Mouse (Mus musculus) CH12.LX (cell line): ENCODE results near the gene Ppp1r9b. TPM values are rescaled to one million over a fixed set of nuclear protein-coding genes. Genes with fewer than 3 reads are reported as not detected.
A peak's percentile ranks its signal among the peaks of the same experiment; 100 is the strongest.

Experiments
- DNase-seq: peaks from one replicate; pipeline ENCODE4 v3.0.0-alpha.2; 2013; ENCODE audit errors: extremely low read depth
- H3K27ac ChIP-seq: 2 replicates; pipeline ENCODE4 v1.5.1; 2012; ENCODE audit warnings: low read depth, mild to moderate bottlenecking, control low read depth, moderate library complexity; ENCODE audit not compliant: insufficient read depth
- H3K27me3 ChIP-seq: replicated peaks from 2 replicates; pipeline ENCODE3; 2012; ENCODE audit warnings: inconsistent platforms
- H3K36me3 ChIP-seq, 2 experiments: replicated peaks in 1 of 2; 2 replicates each; pipeline versions ENCODE3 to v1.6.1; 2012; ENCODE audit warnings: inconsistent platforms in 1 of 2, low read length in 1 of 2, mild to moderate bottlenecking in 1 of 2, mixed read lengths in 1 of 2, moderate library complexity in 1 of 2; ENCODE audit not compliant: control insufficient read depth in 1 of 2, insufficient read depth in 1 of 2
- H3K4me1 ChIP-seq, 2 experiments: 2 replicates each; pipeline ENCODE4 v1.6.1; 2012; ENCODE audit warnings: inconsistent platforms in 1 of 2, moderate library complexity in 1 of 2; ENCODE audit not compliant: insufficient read depth in 2 of 2, control insufficient read depth in 1 of 2
- H3K4me2 ChIP-seq: 2 replicates; pipeline ENCODE4 v1.6.1; 2012; ENCODE audit warnings: low read depth, mild to moderate bottlenecking, control low read depth; ENCODE audit not compliant: poor library complexity, insufficient read depth, severe bottlenecking
- H3K4me3 ChIP-seq, 3 experiments: fragments of 150-350 bp in 1 of 3; sonication (generic) in 1 of 3; replicated peaks in 1 of 3; 2 replicates each; pipeline versions ENCODE3 to v1.5.1; 2011 to 2012; ENCODE audit warnings: low read depth in 2 of 3, low read length in 2 of 3, mild to moderate bottlenecking in 2 of 3, moderate library complexity in 2 of 3, control low read depth in 1 of 3, improper control_type of control experiment in 1 of 3, inconsistent platforms in 1 of 3, mixed read lengths in 1 of 3; ENCODE audit not compliant: poor library complexity in 1 of 3
- H3K79me2 ChIP-seq: replicated peaks from 2 replicates; pipeline ENCODE4 v1.6.1; 2012; ENCODE audit warnings: mild to moderate bottlenecking, moderate library complexity; ENCODE audit not compliant: control insufficient read depth, poor library complexity, insufficient read depth, severe bottlenecking; ENCODE audit errors: extremely low read depth
- H3K9ac ChIP-seq: 2 replicates; pipeline ENCODE4 v1.6.1; 2012; ENCODE audit warnings: low read depth, mild to moderate bottlenecking, control low read depth, moderate library complexity; ENCODE audit not compliant: insufficient read depth
- H3K9me3 ChIP-seq: replicated peaks from 2 replicates; pipeline ENCODE3; 2012; ENCODE audit warnings: low read length, inconsistent platforms, mixed read lengths
- BHLHE40 ChIP-seq: IDR thresholded peaks from 2 replicates; pipeline ENCODE4 v1.6.1; 2011; ENCODE audit warnings: mild to moderate bottlenecking, low read depth, low read length, improper control_type of control experiment
- CHD1 ChIP-seq: IDR thresholded peaks from 2 replicates; pipeline ENCODE4 v1.6.1; 2012; ENCODE audit warnings: low read depth, low read length, improper control_type of control experiment, inconsistent platforms
- CTCF ChIP-seq, 2 experiments: IDR thresholded peaks in 1 of 2; conservative IDR thresholded peaks in 1 of 2; 2 replicates each; pipeline ENCODE4 v1.5.1; 2011 to 2012; ENCODE audit warnings: low read depth in 2 of 2, low read length in 2 of 2, improper control_type of control experiment in 1 of 2, inconsistent platforms in 1 of 2, mild to moderate bottlenecking in 1 of 2, moderate library complexity in 1 of 2
- ELF1 ChIP-seq: IDR thresholded peaks from 2 replicates; pipeline ENCODE4 v1.6.1; 2014; ENCODE audit warnings: low read depth, mild to moderate bottlenecking, inconsistent platforms, low read length, improper control_type of control experiment
- EP300 ChIP-seq: IDR thresholded peaks from 2 replicates; pipeline ENCODE4 v1.6.1; 2011; ENCODE audit warnings: low read length, improper control_type of control experiment
- ETS1 ChIP-seq: conservative IDR thresholded peaks from 2 replicates; pipeline ENCODE4 v1.6.1; 2012; ENCODE audit warnings: low read depth, mild to moderate bottlenecking, inconsistent platforms, low read length, improper control_type of control experiment, moderate library complexity
- GABPA ChIP-seq: IDR thresholded peaks from 2 replicates; pipeline ENCODE4 v1.6.1; 2012; ENCODE audit warnings: low read depth, low read length, improper control_type of control experiment, inconsistent platforms; ENCODE audit not compliant: insufficient replicate concordance
- MAFK ChIP-seq: IDR thresholded peaks from 2 replicates; pipeline ENCODE4 v1.6.1; 2011; ENCODE audit warnings: low read length, improper control_type of control experiment; ENCODE audit not compliant: insufficient replicate concordance
- MAX ChIP-seq: IDR thresholded peaks from 2 replicates; pipeline ENCODE4 v1.6.1; 2011; ENCODE audit warnings: low read length, improper control_type of control experiment
- MAZ ChIP-seq: IDR thresholded peaks from 2 replicates; pipeline ENCODE4 v1.6.1; 2012; ENCODE audit warnings: low read depth, mild to moderate bottlenecking, inconsistent platforms, low read length, improper control_type of control experiment, moderate library complexity
- MEF2A ChIP-seq: IDR thresholded peaks from 2 replicates; pipeline ENCODE4 v1.6.1; 2014; ENCODE audit warnings: low read depth, mild to moderate bottlenecking, inconsistent platforms, low read length, improper control_type of control experiment, borderline replicate concordance
- NELFE ChIP-seq: IDR thresholded peaks from 2 replicates; pipeline ENCODE4 v1.6.1; 2011; ENCODE audit warnings: low read depth, low read length, improper control_type of control experiment
- POLR2A ChIP-seq: IDR thresholded peaks from 2 replicates; pipeline ENCODE4 v1.6.1; 2011; ENCODE audit warnings: low read depth, mild to moderate bottlenecking, improper control_type of control experiment, low read length
- RAD21 ChIP-seq: IDR thresholded peaks from 2 replicates; pipeline ENCODE4 v1.6.1; 2011; ENCODE audit warnings: low read depth, mild to moderate bottlenecking, low read length, improper control_type of control experiment, moderate library complexity
- SIN3A ChIP-seq: IDR thresholded peaks from 2 replicates; pipeline ENCODE4 v1.6.1; 2012; ENCODE audit warnings: low read length, improper control_type of control experiment, inconsistent platforms
- TBP ChIP-seq: conservative IDR thresholded peaks from 2 replicates; pipeline ENCODE4 v1.6.1; 2011; ENCODE audit warnings: low read depth, low read length, improper control_type of control experiment
- TCF12 ChIP-seq: IDR thresholded peaks from 2 replicates; pipeline ENCODE4 v1.6.1; 2014; ENCODE audit warnings: low read depth, mild to moderate bottlenecking, inconsistent platforms, low read length, improper control_type of control experiment
- UBTF ChIP-seq: IDR thresholded peaks from 2 replicates; pipeline ENCODE4 v1.6.1; 2012; ENCODE audit warnings: low read depth, mild to moderate bottlenecking, inconsistent platforms, low read length, improper control_type of control experiment, moderate library complexity
- USF1 ChIP-seq: IDR thresholded peaks from 2 replicates; pipeline ENCODE4 v1.6.1; 2014; ENCODE audit warnings: low read depth, mild to moderate bottlenecking, inconsistent platforms, low read length, improper control_type of control experiment
- USF2 ChIP-seq: conservative IDR thresholded peaks from 2 replicates; pipeline ENCODE4 v1.6.1; 2011; ENCODE audit warnings: low read depth, low read length, improper control_type of control experiment
- ZC3H11A ChIP-seq: IDR thresholded peaks from 2 replicates; pipeline ENCODE4 v1.6.1; 2012; ENCODE audit warnings: low read depth, mild to moderate bottlenecking, inconsistent platforms, low read length, improper control_type of control experiment
- ZMIZ1 ChIP-seq: IDR thresholded peaks from 2 replicates; pipeline ENCODE4 v1.6.1; 2012; ENCODE audit warnings: low read depth, mild to moderate bottlenecking, inconsistent platforms, low read length, improper control_type of control experiment
- dilution Hi-C: fragments of 300-500 bp; cut with MboI; formaldehyde crosslinking; loops from 2 replicates; pipeline ENCODE4 v1.14.3; 2020; ENCODE audit warnings: low sequenced_read_pairs; ENCODE audit not compliant: extremely low pct_unique_long_range_greater_than_20kb, extremely low pct_ligation_motif_present
- in situ Hi-C: fragments of 300-500 bp; cut with MboI; formaldehyde crosslinking; loops from 3 replicates; pipeline ENCODE4 v1.14.3; 2019; ENCODE audit warnings: low sequenced_read_pairs, low pct_ligation_motif_present, low pct_unique_long_range_greater_than_20kb, mixed read lengths
- polyA plus RNA-seq: library from polyadenylated mRNA; unstranded; fragments of >175 nt; gene quantifications from 2 replicates; pipeline ENCODE4 v1.2.1, GENCODE M21; 2012; ENCODE audit warnings: low read depth; ENCODE audit not compliant: insufficient read length
- total RNA-seq, 2 experiments: library from RNA; depleted of rRNA; stranded (reverse); fragments of 300-350 nt in 1 of 2; fragments of >200 nt in 1 of 2; gene quantifications; 2 replicates each; pipeline ENCODE4 v1.2.3; 2012 to 2014

Gene Ppp1r9b
- total and polyA plus RNA-seq, 3 experiments = 7.8 to 21.8 (median 21.2) TPM

DNA sequence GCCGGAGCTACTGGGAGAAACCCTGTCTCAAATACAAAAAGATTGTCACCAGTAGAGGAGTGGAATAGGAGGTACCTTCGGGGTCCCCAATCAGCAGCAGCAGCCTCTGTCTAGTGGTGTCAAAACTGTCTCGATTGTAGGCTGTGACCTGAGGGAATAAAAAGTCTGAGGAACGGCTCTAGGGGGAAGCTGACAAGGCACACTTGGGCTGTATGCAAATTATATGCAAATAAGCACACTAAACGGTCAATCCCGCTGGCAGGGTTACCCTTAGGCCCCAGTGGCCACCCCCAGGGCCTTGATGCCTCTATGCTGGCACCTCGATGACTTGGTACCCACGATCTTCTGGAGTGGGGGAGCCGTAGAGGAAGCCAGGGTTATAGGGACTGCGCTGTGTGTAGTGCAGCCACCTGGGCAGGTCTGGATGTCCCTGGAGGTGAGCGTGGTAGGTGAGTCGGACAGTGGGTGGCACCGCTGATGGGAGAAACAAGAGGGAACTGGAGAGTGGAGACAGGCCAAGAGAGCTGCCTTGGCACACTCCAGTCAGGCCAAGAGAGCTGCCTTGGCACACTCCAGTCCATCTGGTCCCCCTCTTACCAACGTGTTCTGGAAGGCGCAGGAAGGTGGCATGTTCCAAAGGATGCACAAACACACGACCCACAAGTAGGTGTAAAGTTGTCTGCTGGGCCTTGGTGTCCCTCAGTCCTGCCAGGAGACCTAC is 18.8 kb upstream of the Ppp1r9b start:
- Histone ChIP-seq H3K9ac (no peak overlapping the region), H3K36me3 (no peaks in the 10 kb centered on the region), H3K27me3 (peaks cover 90% of the 10 kb centered on the region), H3K9me3 (no peaks in the 10 kb centered on the region), H3K4me1 (peaks cover 15 to 27% of the 10 kb centered on the region in 2 experiments), H3K27ac (no peak overlapping the region), H3K4me2 (peak overlapping the region; percentile 54), H3K79me2 (no peaks in the 10 kb centered on the region), H3K4me3 (no peak overlapping the region)
- dilution Hi-C loops (no loop called here), in situ Hi-C loops (loop anchor here (5.0 kb wide), 1 partner anchor 35 kb away; the partner anchor contains the start of gene Col1a1)
- TF ChIP-seq USF1 (no peak), TBP (no peak), POLR2A (no peak), GABPA (no peak), EP300 (peak; percentile 60; the same call in 1 of the 2 replicates), MAX (0 out of 2 replicates have a peak, but pooled peaks have one; percentile 44), RAD21 (no peak), ETS1 (peak; percentile 19; the same call in 1 of the 2 replicates), CHD1 (no peak), ELF1 (no peak), NELFE (no peak), UBTF (no peak), BHLHE40 (peak; percentile 69), ZC3H11A (no peak), SIN3A (no peak), USF2 (no peak), ZMIZ1 (no peak), TCF12 (no peak), MAFK (0 out of 2 replicates have a peak, but pooled peaks have one; percentile 29), MAZ (no peak), MEF2A (no peak; the same call in 1 of the 2 replicates), CTCF (conservative IDR thresholded peaks at IDR 0.05 in 1 of 2, IDR thresholded peaks at IDR 0.05 in 1 of 2; ENCODE audit: low read depth in 2 of 2, low read length in 2 of 2) (no peak)
- peak; percentile 69 for DNase-seq
